Mouse (Mus musculus): Measurements from ENCODE around the gene Hist2h2ab. TPM values are rescaled to one million over a fixed set of nuclear protein-coding genes. Genes with fewer than 3 reads are reported as not detected.
A peak's percentile ranks its signal among the peaks of the same experiment; 100 is the strongest.

The Hist2h2ab gene
- polyA plus RNA-seq, 1 experiment, result not detected

GRCm38 (mm10) chr3:96178902-96179301 is 40.8 kb upstream of the Hist2h2ab start:
- TF ChIP-seq FLI1 (IDR thresholded peaks at IDR 0.05; ENCODE audit: low read length) (no peak), GATA1 (IDR thresholded peaks at IDR 0.05; ENCODE audit: borderline replicate concordance, low read length) (no peak)
- H3K27me3 ChIP-seq (replicated peaks), result no peaks in the 10 kb centered on the region
- peaks cover 49% of the 10 kb centered on the region for H3K36me3 ChIP-seq (replicated peaks; ENCODE audit: low read length)
- peaks cover 72% of the 10 kb centered on the region for H3K4me1 ChIP-seq
- no peaks in the 10 kb centered on the region for H3K9me3 ChIP-seq
- no peak overlapping the region for H3K4me3 ChIP-seq (replicated peaks)

- Histone ChIP-seq H3K36me3 (replicated peaks; ENCODE audit: low read length) (peaks cover 43% of the 10 kb centered on the region), H3K4me1 (peaks cover 71% of the 10 kb centered on the region), H3K4me3 (replicated peaks) (no peak overlapping the region), H3K27me3 (replicated peaks) (no peaks in the 10 kb centered on the region), H3K9me3 (no peaks in the 10 kb centered on the region)
- TF ChIP-seq GATA1 (IDR thresholded peaks at IDR 0.05; ENCODE audit: borderline replicate concordance, low read length) (no peak), FLI1 (IDR thresholded peaks at IDR 0.05; ENCODE audit: low read length) (no peak)
Observed at GRCm38 (mm10) chr3:96179531-96179930, 40.1 kb upstream of the Hist2h2ab start.

GRCm38 (mm10) chr3:96180727-96181477 is 38.8 kb upstream of the Hist2h2ab start, which contains the start of gene Sv2a:
Gene Sv2a (plus strand): TSS chr3:96181151.
- Histone ChIP-seq H3K9me3 (no peaks in the 10 kb centered on the region), H3K36me3 (replicated peaks; ENCODE audit: low read length) (peaks cover 31% of the 10 kb centered on the region), H3K27me3 (replicated peaks) (peaks cover 4% of the 10 kb centered on the region), H3K4me3 (replicated peaks) (peak within 1 kb of the TSS; percentile 92), H3K4me1 (peaks cover 61% of the 10 kb centered on the region)
- TF ChIP-seq GATA1 (IDR thresholded peaks at IDR 0.05; ENCODE audit: borderline replicate concordance, low read length), result no peak

GRCm38 (mm10) chr3:96181510-96182381 is 37.9 kb upstream of the Hist2h2ab start:
- no peak for TF ChIP-seq GATA1 (IDR thresholded peaks at IDR 0.05; ENCODE audit: borderline replicate concordance, low read length)
- no peak for TF ChIP-seq FLI1 (IDR thresholded peaks at IDR 0.05; ENCODE audit: low read length)
- peaks cover 53% of the 10 kb centered on the region for H3K4me1 ChIP-seq
- H3K4me3 ChIP-seq (replicated peaks), result peak overlapping the region; percentile 92
- peaks cover 22% of the 10 kb centered on the region for H3K36me3 ChIP-seq (replicated peaks; ENCODE audit: low read length)
- peaks cover 7% of the 10 kb centered on the region for H3K27me3 ChIP-seq (replicated peaks)
- H3K9me3 ChIP-seq, result no peaks in the 10 kb centered on the region

GRCm38 (mm10) chr3:96182382-96182776 is 37.3 kb upstream of the Hist2h2ab start:
- Histone ChIP-seq H3K4me3 (replicated peaks) (peak overlapping the region; percentile 46), H3K36me3 (replicated peaks; ENCODE audit: low read length) (peaks cover 18% of the 10 kb centered on the region), H3K27me3 (replicated peaks) (peaks cover 7% of the 10 kb centered on the region), H3K9me3 (no peaks in the 10 kb centered on the region), H3K4me1 (peaks cover 53% of the 10 kb centered on the region)
- TF ChIP-seq GATA1 (IDR thresholded peaks at IDR 0.05; ENCODE audit: borderline replicate concordance, low read length) (no peak), FLI1 (IDR thresholded peaks at IDR 0.05; ENCODE audit: low read length) (no peak)

- Histone ChIP-seq H3K4me1 (peaks cover 70% of the 10 kb centered on the region), H3K4me3 (replicated peaks) (no peak overlapping the region), H3K27me3 (replicated peaks) (peaks cover 8% of the 10 kb centered on the region), H3K36me3 (replicated peaks; ENCODE audit: low read length) (peaks cover 45% of the 10 kb centered on the region), H3K9me3 (peaks cover 5% of the 10 kb centered on the region; the same call in 1 of the 2 replicates)
- no peak for TF ChIP-seq FLI1 (IDR thresholded peaks at IDR 0.05; ENCODE audit: low read length)
- no peak for TF ChIP-seq GATA1 (IDR thresholded peaks at IDR 0.05; ENCODE audit: borderline replicate concordance, low read length)
Observed at GRCm38 (mm10) chr3:96192977-96193376, 26.7 kb upstream of the Hist2h2ab start.

GRCm38 (mm10) chr3:96194966-96195365 is 24.7 kb upstream of the Hist2h2ab start:
- no peak for TF ChIP-seq GATA1 (IDR thresholded peaks at IDR 0.05; ENCODE audit: borderline replicate concordance, low read length)
- no peak for TF ChIP-seq FLI1 (IDR thresholded peaks at IDR 0.05; ENCODE audit: low read length)
- peaks cover 38% of the 10 kb centered on the region for H3K36me3 ChIP-seq (replicated peaks; ENCODE audit: low read length)

GRCm38 (mm10) chr3:96195616-96196313 is 23.9 kb upstream of the Hist2h2ab start:
- TF ChIP-seq GATA1 (IDR thresholded peaks at IDR 0.05; ENCODE audit: borderline replicate concordance, low read length), result no peak
- no peak for TF ChIP-seq FLI1 (IDR thresholded peaks at IDR 0.05; ENCODE audit: low read length)
- H3K9me3 ChIP-seq, result peaks cover 5% of the 10 kb centered on the region; the same call in 1 of the 2 replicates
- H3K36me3 ChIP-seq (replicated peaks; ENCODE audit: low read length), result peaks cover 30% of the 10 kb centered on the region
- peaks cover 8% of the 10 kb centered on the region for H3K27me3 ChIP-seq (replicated peaks)
- H3K4me3 ChIP-seq (replicated peaks), result no peak overlapping the region
- peaks cover 69% of the 10 kb centered on the region for H3K4me1 ChIP-seq

More at GRCm38 (mm10) chr3:96194966-96195365, 24.7 kb upstream of the Hist2h2ab start:
- no peak overlapping the region for H3K4me3 ChIP-seq (replicated peaks)
- peaks cover 8% of the 10 kb centered on the region for H3K27me3 ChIP-seq (replicated peaks)
- peaks cover 75% of the 10 kb centered on the region for H3K4me1 ChIP-seq
- H3K9me3 ChIP-seq, result peaks cover 5% of the 10 kb centered on the region; the same call in 1 of the 2 replicates

GRCm38 (mm10) chr3:96196437-96197128 is 23.1 kb upstream of the Hist2h2ab start:
- Histone ChIP-seq H3K4me1 (peaks cover 65% of the 10 kb centered on the region), H3K36me3 (replicated peaks; ENCODE audit: low read length) (peaks cover 29% of the 10 kb centered on the region), H3K9me3 (peaks cover 5% of the 10 kb centered on the region; the same call in 1 of the 2 replicates), H3K4me3 (replicated peaks) (peak overlapping the region; percentile 94), H3K27me3 (replicated peaks) (peaks cover 8% of the 10 kb centered on the region)
- TF ChIP-seq FLI1 (IDR thresholded peaks at IDR 0.05; ENCODE audit: low read length) (no peak), GATA1 (IDR thresholded peaks at IDR 0.05; ENCODE audit: borderline replicate concordance, low read length) (no peak)

Data from megakaryocyte, embryonic 14.5 days (primary cell).